Mouse (Mus musculus) CH12F3 (cell line): ENCODE measurements around the gene Bmp3.

Experiments used
- in situ Hi-C: fragments of 300-500 bp; cut with MboI; formaldehyde crosslinking; loops from 2 replicates; pipeline ENCODE4 v1.14.3; 2020; ENCODE audit warnings: low sequenced_read_pairs

Bmp3 gene

GRCm38 (mm10) chr5:98854264-98854626 is at the start of gene Bmp3:
Bmp3 (plus strand) TSS chr5:98854415.
- in situ Hi-C loops, result no loop called here

GRCm38 (mm10) chr5:98804761-98805160 is 49.5 kb upstream of the Bmp3 start:
- in situ Hi-C loops, result no loop called here

- in situ Hi-C loops, result no loop called here
These were observed 47.7 kb upstream of the Bmp3 start for GRCm38 (mm10) chr5:98806492-98806891.

- in situ Hi-C loops, result no loop called here
These were observed 47.2 kb upstream of the Bmp3 start for GRCm38 (mm10) chr5:98807022-98807421.

GRCm38 (mm10) chr5:98807953-98808352 is 46.3 kb upstream of the Bmp3 start:
- in situ Hi-C loops, result no loop called here

GRCm38 (mm10) chr5:98812380-98812779 is 41.8 kb upstream of the Bmp3 start:
- in situ Hi-C loops, result no loop called here

GRCm38 (mm10) chr5:98815269-98815668 is 38.9 kb upstream of the Bmp3 start:
- in situ Hi-C loops, result no loop called here

- in situ Hi-C loops, result no loop called here
These were observed 20.5 kb upstream of the Bmp3 start for GRCm38 (mm10) chr5:98833760-98834159.

GRCm38 (mm10) chr5:98834300-98834699 is 19.9 kb upstream of the Bmp3 start:
- in situ Hi-C loops, result no loop called here

GRCm38 (mm10) chr5:98842600-98843310 is 11.5 kb upstream of the Bmp3 start:
- in situ Hi-C loops, result no loop called here

GRCm38 (mm10) chr5:98844664-98845063 is 9.6 kb upstream of the Bmp3 start:
- in situ Hi-C loops, result no loop called here

GRCm38 (mm10) chr5:98854627-98855564 is 681 bp downstream of the Bmp3 start:
- in situ Hi-C loops, result no loop called here

- in situ Hi-C loops, result no loop called here
These were observed 1.5 kb downstream of the Bmp3 start for GRCm38 (mm10) chr5:98855741-98856140.

GRCm38 (mm10) chr5:98856356-98856755 is 2.1 kb downstream of the Bmp3 start:
- in situ Hi-C loops, result no loop called here

GRCm38 (mm10) chr5:98863891-98864290 is 9.7 kb downstream of the Bmp3 start:
- in situ Hi-C loops, result no loop called here

GRCm38 (mm10) chr5:98865146-98865545 is 10.9 kb downstream of the Bmp3 start:
- in situ Hi-C loops, result no loop called here

GRCm38 (mm10) chr5:98876056-98876455 is 21.8 kb downstream of the Bmp3 start:
- in situ Hi-C loops, result no loop called here

- in situ Hi-C loops, result no loop called here
These were observed 24.7 kb downstream of the Bmp3 start for GRCm38 (mm10) chr5:98878891-98879290.

- in situ Hi-C loops, result no loop called here
These were observed 27.9 kb downstream of the Bmp3 start for GRCm38 (mm10) chr5:98882096-98882495.

GRCm38 (mm10) chr5:98890544-98891050 is 36.4 kb downstream of the Bmp3 start:
- in situ Hi-C loops, result no loop called here

- in situ Hi-C loops, result no loop called here
These were observed 40.1 kb downstream of the Bmp3 start for GRCm38 (mm10) chr5:98894281-98894680.

GRCm38 (mm10) chr5:98897946-98898345 is 43.7 kb downstream of the Bmp3 start:
- in situ Hi-C loops, result no loop called here
